Mouse (Mus musculus): ENCODE measurements around the gene Itga3.

DNA sequence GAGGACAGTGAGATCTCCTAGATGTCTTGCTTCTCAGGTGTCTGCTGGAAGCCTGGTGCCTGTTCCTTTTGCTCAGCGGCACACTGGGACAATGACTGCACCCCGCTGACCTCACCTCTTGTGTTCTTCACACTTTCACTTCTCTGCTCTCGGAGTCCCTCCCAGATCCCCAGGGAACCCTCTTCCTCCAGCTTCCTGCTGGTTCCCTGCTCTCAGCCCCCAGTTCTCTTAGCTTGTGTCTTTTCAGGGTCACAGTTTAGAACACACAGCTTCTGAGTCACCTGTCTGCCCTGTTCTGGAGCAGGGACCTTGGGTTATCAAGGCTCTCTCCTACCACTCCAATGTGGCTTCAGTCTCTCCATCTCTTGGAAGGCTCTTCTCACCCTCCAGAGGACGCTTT is 7.6 kb upstream of the Itga3 start:
- no peak for TF ChIP-seq GATA1 (IDR thresholded peaks at IDR 0.05; ENCODE audit: low read length)
- TF ChIP-seq TAL1 (IDR thresholded peaks at IDR 0.05; ENCODE audit: low read length) = no peak
